Mouse (Mus musculus) liver, adult (tissue): Measurements from ENCODE around the gene Rrp36.
A peak's percentile ranks its signal among the peaks of the same experiment; 100 is the strongest.

Experiments used
- GATA4 ChIP-seq: IDR thresholded peaks from 2 replicates; pipeline ENCODE4 v1.6.1; 2014; ENCODE audit warnings: mild to moderate bottlenecking, low read length; ENCODE audit not compliant: insufficient replicate concordance

Gene Rrp36

DNA sequence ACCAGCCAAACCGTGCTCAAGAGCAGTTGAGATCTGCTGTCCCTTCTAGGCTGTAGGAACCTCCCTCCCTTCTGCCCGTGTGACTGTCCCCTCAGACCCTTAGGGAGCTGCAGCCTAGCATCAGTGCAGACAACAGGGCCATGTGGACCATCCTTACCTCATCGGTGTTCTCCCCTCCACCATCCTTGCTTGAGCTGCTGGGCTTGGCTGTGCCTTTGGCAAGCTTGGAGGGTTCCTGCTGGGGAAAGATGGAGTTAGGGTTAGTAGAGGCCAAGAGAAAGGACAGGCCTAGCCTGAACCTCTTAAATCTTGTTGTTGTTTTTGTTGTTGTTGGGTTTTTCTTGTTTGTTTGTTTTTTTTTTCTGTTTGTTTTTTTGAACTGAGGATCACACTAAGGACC, 25.8 kb upstream of the Rrp36 start:
- no peak for TF ChIP-seq GATA4

GRCm38 (mm10) chr17:46699245-46699644, 25.1 kb upstream of the Rrp36 start:
- TF ChIP-seq GATA4 = no peak

- TF ChIP-seq GATA4 = no peak
Measured at GRCm38 (mm10) chr17:46698515-46698914, 24.4 kb upstream of the Rrp36 start.

- TF ChIP-seq GATA4 = no peak
Measured at GRCm38 (mm10) chr17:46694517-46695063, 20.4 kb upstream of the Rrp36 start.

GRCm38 (mm10) chr17:46691390-46691789, 17.2 kb upstream of the Rrp36 start:
- no peak for TF ChIP-seq GATA4

- TF ChIP-seq GATA4 = no peak
Measured at GRCm38 (mm10) chr17:46690665-46691064, 16.5 kb upstream of the Rrp36 start.

GRCm38 (mm10) chr17:46685913-46686312, 11.8 kb upstream of the Rrp36 start:
- no peak for TF ChIP-seq GATA4

DNA sequence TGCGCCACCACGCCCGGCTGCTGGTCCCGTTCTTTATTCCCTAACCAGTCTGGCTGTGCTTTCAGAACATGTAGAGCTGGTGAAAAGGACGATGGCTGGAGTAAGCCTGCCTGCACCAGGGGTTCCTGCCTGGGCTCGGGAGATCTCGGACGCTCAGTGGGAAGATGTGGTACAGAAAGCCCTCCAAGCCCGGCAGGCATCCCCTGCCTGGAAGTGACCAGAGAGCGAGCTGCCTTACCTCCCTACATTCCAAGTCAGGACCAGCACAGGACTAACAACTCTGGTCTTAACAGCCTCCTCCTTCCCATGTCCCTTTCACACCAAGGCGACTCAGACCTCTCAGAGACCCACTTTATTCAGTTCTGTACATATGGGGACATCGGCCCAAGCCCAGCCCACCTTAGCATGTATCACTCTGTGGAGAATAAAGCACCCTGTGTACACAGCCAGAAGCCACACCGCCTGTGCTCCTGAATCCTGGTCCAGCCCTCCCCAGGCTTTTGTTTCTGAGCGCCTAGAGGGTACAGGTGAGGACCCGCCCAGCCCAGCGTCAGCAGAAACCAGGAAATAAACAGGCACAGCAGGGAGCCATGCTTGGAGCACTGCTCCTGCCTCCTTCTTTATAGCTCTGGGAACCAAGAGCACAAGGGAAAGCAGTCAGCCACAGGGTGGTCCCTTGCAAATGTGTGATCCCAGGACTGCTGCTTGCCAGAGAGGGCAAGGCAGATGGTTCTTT, 8.7 kb upstream of the Rrp36 start:
- no peak for TF ChIP-seq GATA4

DNA sequence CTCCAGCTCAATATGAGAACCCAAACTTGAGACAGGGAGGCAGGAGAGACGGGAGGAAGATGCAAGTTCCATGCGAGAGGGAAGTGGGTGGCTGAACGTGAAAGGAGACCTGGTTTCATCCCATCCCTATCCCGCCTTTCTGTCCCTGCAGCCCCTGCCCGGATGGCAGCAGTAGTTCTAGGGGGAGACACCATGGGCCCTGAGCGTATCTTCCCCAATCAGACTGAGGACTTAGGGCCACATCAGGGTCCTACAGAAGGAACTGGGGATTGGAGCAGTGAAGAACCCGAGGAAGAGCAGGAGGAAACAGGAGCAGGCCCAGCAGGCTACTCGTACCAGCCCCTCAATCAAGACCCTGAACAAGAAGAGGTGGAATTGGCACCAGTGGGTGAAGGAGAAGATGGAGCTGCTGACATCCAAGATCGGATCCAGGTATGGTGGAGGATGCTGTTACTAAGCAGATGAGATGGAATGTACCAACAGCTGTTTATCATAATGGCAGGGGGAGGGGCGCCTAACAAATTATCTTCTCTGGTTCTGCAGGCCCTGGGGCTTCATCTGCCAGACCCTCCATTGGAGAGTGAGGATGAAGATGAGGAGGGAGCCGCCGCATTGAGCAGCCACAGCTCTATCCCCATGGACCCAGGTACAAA, 7.4 kb upstream of the Rrp36 start:
- TF ChIP-seq GATA4 = no peak

GRCm38 (mm10) chr17:46680760-46681373, 6.7 kb upstream of the Rrp36 start, which contains the start of gene Klhdc3:
Klhdc3 (minus strand) TSS chr17:46680914.
- peak; percentile 35; the same call in 1 of the 2 replicates for TF ChIP-seq GATA4

DNA sequence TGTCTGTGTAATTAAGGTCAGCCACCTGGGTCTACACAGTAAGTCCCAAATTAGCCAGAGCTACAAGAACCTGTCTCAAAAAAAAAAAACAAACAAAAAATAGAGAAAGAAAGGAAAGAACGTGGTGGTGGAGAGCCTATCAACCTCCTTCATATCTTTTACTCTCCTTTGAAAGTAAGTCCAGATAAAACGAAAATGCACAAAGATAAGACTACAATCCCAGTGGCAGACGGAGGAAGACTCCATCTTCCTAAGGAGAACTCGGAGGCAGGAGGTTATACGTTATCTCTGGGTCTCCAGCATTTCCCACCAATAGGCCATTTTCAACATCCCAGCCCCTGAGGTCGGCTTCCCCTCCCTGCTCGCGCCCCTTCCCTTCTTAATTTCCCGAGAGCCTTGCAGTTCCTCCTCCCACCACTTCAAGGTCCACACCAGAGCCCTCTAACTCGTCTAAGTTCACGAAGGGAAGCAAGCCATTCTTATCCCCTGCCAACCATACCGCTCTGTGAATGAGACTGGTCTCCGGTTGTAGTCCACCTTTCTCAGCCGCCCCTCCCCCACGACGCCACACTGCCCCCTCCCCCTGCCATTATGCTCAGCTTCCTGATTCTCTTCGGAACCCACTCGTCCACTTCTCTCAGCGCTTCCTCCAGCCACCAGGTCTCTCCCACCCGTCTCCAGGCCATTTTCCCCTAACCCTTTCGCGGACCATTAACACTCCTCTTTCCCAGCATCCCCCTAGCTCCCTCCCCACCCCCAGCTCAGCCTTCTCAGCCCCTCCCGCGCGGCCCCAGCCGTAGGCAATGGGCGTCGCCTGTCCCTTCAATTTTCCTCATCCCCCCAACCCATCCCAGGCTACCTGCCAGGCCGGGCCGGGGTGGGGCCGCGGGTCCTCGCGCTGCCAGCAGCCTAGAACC, 5.9 kb upstream of the Rrp36 start:
- no peak for TF ChIP-seq GATA4

- TF ChIP-seq GATA4 = no peak
Measured at GRCm38 (mm10) chr17:46678911-46679310, 4.8 kb upstream of the Rrp36 start.

DNA sequence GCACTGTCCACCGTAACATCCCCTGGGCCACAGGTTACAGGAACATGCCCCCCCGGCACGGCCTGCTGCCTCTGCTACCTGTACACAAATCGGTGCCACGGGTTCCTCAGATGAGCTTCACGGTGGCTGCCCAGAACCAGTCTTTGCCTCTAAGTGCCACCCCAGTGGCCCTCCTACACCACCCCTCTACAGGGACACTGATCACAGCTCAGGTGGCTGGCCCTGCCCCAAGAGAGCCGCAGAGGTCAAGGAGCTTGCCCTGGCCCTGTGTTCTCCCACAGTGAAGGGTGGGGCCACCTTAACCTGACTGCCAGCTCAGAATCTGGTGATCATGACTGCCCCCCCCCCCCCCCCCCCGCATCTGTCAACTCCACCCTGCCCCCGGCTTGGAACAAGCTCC, 4.3 kb upstream of the Rrp36 start, which contains the start of gene Mea1:
Mea1 (plus strand) TSS at position 378 of the 400 bp plus-strand sequence.
- no peak for TF ChIP-seq GATA4

DNA sequence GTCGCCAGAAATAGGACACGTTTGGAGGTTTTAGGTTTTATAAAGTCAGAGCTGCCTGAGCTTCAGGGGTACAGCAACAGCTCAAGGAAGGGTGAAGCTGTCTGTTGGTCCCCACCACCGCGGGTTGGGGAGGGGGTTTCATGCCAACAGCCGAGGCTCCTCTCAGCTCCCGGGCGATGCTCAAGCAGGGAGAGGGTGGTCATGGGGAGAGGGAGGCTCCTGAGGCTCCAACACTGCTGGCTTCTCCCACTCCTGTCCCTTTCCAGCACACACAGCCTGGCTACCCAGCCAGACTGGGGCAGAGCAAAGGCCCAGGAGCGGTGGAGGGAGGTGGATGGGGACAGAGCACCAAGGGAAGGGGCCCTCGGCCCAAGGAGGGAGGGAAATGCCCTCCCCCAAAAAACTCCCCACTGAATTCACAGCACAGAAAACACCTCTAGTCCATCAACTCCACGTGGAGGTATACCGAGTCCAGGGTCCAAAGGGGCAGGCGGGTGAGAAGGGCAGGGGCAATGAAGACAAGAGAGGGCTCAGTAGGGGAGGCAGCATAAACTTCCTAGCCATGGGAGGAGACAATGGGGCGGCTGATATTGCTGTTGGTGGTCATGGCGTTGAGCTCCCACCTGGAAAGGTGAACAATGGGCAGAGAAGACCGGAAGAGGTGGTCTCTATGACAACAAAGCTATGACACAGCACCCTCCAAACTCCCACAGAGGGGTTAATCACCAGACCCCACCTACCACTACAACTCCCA, 555 bp upstream of the Rrp36 start:
- TF ChIP-seq GATA4 = no peak
